Mouse (Mus musculus): Measurements from ENCODE around the gene Sap30. TPM values are rescaled to one million over a fixed set of nuclear protein-coding genes. Genes with fewer than 3 reads are reported as not detected.
"Not testable (repeated sequence)": the region's sequence is repeated elsewhere in the genome, so short reads cannot be mapped to it uniquely, and the experiment has no call there.

Sap30 gene
- 29.3 and 37.0 TPM in 2 replicates for polyA plus RNA-seq (2015; fragmentation: Nextera tagmentation; extraction: Ambion mirVana)

- ATAC-seq (ENCODE audit: low FRiP score, low read depth) = peak; percentile 96
- Histone ChIP-seq H3K27ac (replicated peaks) (peak within 1 kb of the TSS; percentile 94), H3K4me3 (peak within 1 kb of the TSS; percentile 85), H3K36me3 (0 out of 2 replicates have a peak, but pooled peaks cover 3% of the 10 kb centered on the region), H3K4me1 (replicated peaks) (peaks cover 9% of the 10 kb centered on the region), H3K4me2 (peak within 1 kb of the TSS; percentile 68), H3K9me3 (no peaks in the 10 kb centered on the region), H3K27me3 (no peaks in the 10 kb centered on the region), H3K9ac (peak within 1 kb of the TSS; percentile 79)
- under 1% methylated on average over 66 of the region's 66 CpGs for WGBS
These were observed at the start of gene Sap30 for GRCm38 (mm10) chr8:57487441-57488155. Gene Sap30 (minus strand): TSS chr8:57487860.

- H3K27me3 ChIP-seq = no peaks in the 10 kb centered on the region
- H3K36me3 ChIP-seq = no peaks in the 10 kb centered on the region
- no peak for ATAC-seq (ENCODE audit: low FRiP score, low read depth)
- no peak overlapping the region for H3K9ac ChIP-seq
- WGBS = 96% methylated on average over 6 of the region's 6 CpGs
- H3K4me3 ChIP-seq = no peak overlapping the region
- no peak overlapping the region for H3K27ac ChIP-seq (replicated peaks)
- H3K4me1 ChIP-seq (replicated peaks) = no peaks in the 10 kb centered on the region
- no peaks in the 10 kb centered on the region for H3K9me3 ChIP-seq
- H3K4me2 ChIP-seq = no peak overlapping the region
These were observed 48.5 kb upstream of the Sap30 start for GRCm38 (mm10) chr8:57536167-57536566.

- Histone ChIP-seq H3K4me2 (no peak overlapping the region), H3K27ac (replicated peaks) (no peak overlapping the region), H3K4me3 (no peak overlapping the region), H3K27me3 (no peaks in the 10 kb centered on the region), H3K9ac (no peak overlapping the region), H3K4me1 (replicated peaks) (no peaks in the 10 kb centered on the region), H3K9me3 (no peaks in the 10 kb centered on the region), H3K36me3 (no peaks in the 10 kb centered on the region)
- WGBS = 79% methylated on average over 4 of the region's 4 CpGs
- no peak for ATAC-seq (ENCODE audit: low FRiP score, low read depth)
These were observed 46.8 kb upstream of the Sap30 start for GRCm38 (mm10) chr8:57534495-57534894.

GRCm38 (mm10) chr8:57533106-57533505, 45.4 kb upstream of the Sap30 start:
- Histone ChIP-seq H3K4me1 (replicated peaks) (no peaks in the 10 kb centered on the region), H3K4me2 (no peak overlapping the region), H3K4me3 (no peak overlapping the region), H3K27me3 (no peaks in the 10 kb centered on the region), H3K9me3 (no peaks in the 10 kb centered on the region), H3K9ac (no peak overlapping the region), H3K36me3 (no peaks in the 10 kb centered on the region), H3K27ac (replicated peaks) (no peak overlapping the region)
- WGBS = 93% methylated on average over 4 of the region's 4 CpGs
- no peak for ATAC-seq (ENCODE audit: low FRiP score, low read depth)

- no peak overlapping the region for H3K27ac ChIP-seq (replicated peaks)
- H3K36me3 ChIP-seq = no peaks in the 10 kb centered on the region
- H3K4me3 ChIP-seq = no peak overlapping the region
- H3K27me3 ChIP-seq = no peaks in the 10 kb centered on the region
- 0 out of 2 replicates have a peak, but pooled peaks have one; percentile 35 for ATAC-seq (ENCODE audit: low FRiP score, low read depth)
- H3K9ac ChIP-seq = no peak overlapping the region
- H3K9me3 ChIP-seq = no peaks in the 10 kb centered on the region
- H3K4me1 ChIP-seq (replicated peaks) = no peaks in the 10 kb centered on the region
- H3K4me2 ChIP-seq = no peak overlapping the region
- WGBS = 58% methylated on average over 2 of the region's 2 CpGs
These were observed 44.6 kb upstream of the Sap30 start for GRCm38 (mm10) chr8:57532223-57532622.

GRCm38 (mm10) chr8:57530666-57531349, 43.1 kb upstream of the Sap30 start:
- no peak overlapping the region for H3K9ac ChIP-seq
- peak; percentile 46; the same call in 1 of the 2 replicates for ATAC-seq (ENCODE audit: low FRiP score, low read depth)
- no peak overlapping the region for H3K4me3 ChIP-seq
- no peaks in the 10 kb centered on the region for H3K4me1 ChIP-seq (replicated peaks)
- H3K27ac ChIP-seq (replicated peaks) = no peak overlapping the region
- WGBS = 32% methylated on average over 15 of the region's 15 CpGs
- no peaks in the 10 kb centered on the region for H3K36me3 ChIP-seq
- no peaks in the 10 kb centered on the region for H3K27me3 ChIP-seq
- no peaks in the 10 kb centered on the region for H3K9me3 ChIP-seq
- peak overlapping the region; percentile 27; the same call in 1 of the 2 replicates for H3K4me2 ChIP-seq

- ATAC-seq (ENCODE audit: low FRiP score, low read depth) = peak; percentile 16; the same call in 1 of the 2 replicates
- H3K27me3 ChIP-seq = no peaks in the 10 kb centered on the region
- H3K4me2 ChIP-seq = no peak overlapping the region
- H3K27ac ChIP-seq (replicated peaks) = no peak overlapping the region
- H3K36me3 ChIP-seq = no peaks in the 10 kb centered on the region
- WGBS = 89% methylated on average over 13 of the region's 13 CpGs
- H3K4me3 ChIP-seq = no peak overlapping the region
- no peaks in the 10 kb centered on the region for H3K9me3 ChIP-seq
- H3K4me1 ChIP-seq (replicated peaks) = no peaks in the 10 kb centered on the region
- H3K9ac ChIP-seq = no peak overlapping the region
These were observed 42.6 kb upstream of the Sap30 start for GRCm38 (mm10) chr8:57530238-57530637.

GRCm38 (mm10) chr8:57528036-57528435, 40.4 kb upstream of the Sap30 start:
- Histone ChIP-seq H3K4me1 (replicated peaks) (no peaks in the 10 kb centered on the region), H3K27ac (replicated peaks) (no peak overlapping the region), H3K27me3 (no peaks in the 10 kb centered on the region), H3K4me3 (no peak overlapping the region), H3K9ac (no peak overlapping the region), H3K9me3 (no peaks in the 10 kb centered on the region), H3K36me3 (no peaks in the 10 kb centered on the region), H3K4me2 (no peak overlapping the region)
- 100% methylated on average over 1 of the region's 1 CpGs for WGBS
- no peak for ATAC-seq (ENCODE audit: low FRiP score, low read depth)

GRCm38 (mm10) chr8:57520186-57520786, 32.6 kb upstream of the Sap30 start:
- 88% methylated on average over 12 of the region's 12 CpGs for WGBS
- H3K9ac ChIP-seq = no peak overlapping the region
- no peaks in the 10 kb centered on the region for H3K9me3 ChIP-seq
- no peaks in the 10 kb centered on the region for H3K27me3 ChIP-seq
- no peak overlapping the region for H3K27ac ChIP-seq (replicated peaks)
- ATAC-seq (ENCODE audit: low FRiP score, low read depth) = no peak
- no peaks in the 10 kb centered on the region for H3K4me1 ChIP-seq (replicated peaks)
- no peak overlapping the region for H3K4me2 ChIP-seq
- no peaks in the 10 kb centered on the region for H3K36me3 ChIP-seq
- H3K4me3 ChIP-seq = no peak overlapping the region

- Histone ChIP-seq H3K9me3 (no peaks in the 10 kb centered on the region), H3K4me3 (no peak overlapping the region), H3K9ac (no peak overlapping the region), H3K4me2 (no peak overlapping the region), H3K36me3 (no peaks in the 10 kb centered on the region), H3K27ac (replicated peaks) (no peak overlapping the region), H3K4me1 (replicated peaks) (no peaks in the 10 kb centered on the region), H3K27me3 (no peaks in the 10 kb centered on the region)
- 92% methylated on average over 3 of the region's 3 CpGs for WGBS
- no peak for ATAC-seq (ENCODE audit: low FRiP score, low read depth)
These were observed 30.1 kb upstream of the Sap30 start for GRCm38 (mm10) chr8:57517723-57518122.

- not testable (repeated sequence) for H3K9ac ChIP-seq; H3K4me2 ChIP-seq; H3K9me3 ChIP-seq; H3K27ac ChIP-seq (replicated peaks); H3K4me1 ChIP-seq (replicated peaks); H3K36me3 ChIP-seq; ATAC-seq (ENCODE audit: low FRiP score, low read depth); H3K4me3 ChIP-seq; H3K27me3 ChIP-seq
- WGBS = 95% methylated on average over 5 of the region's 5 CpGs
These were observed 29.0 kb upstream of the Sap30 start for GRCm38 (mm10) chr8:57516685-57517084.

GRCm38 (mm10) chr8:57513178-57513661, 25.6 kb upstream of the Sap30 start:
- peak overlapping the region; percentile 97 for H3K4me3 ChIP-seq
- ATAC-seq (ENCODE audit: low FRiP score, low read depth) = not testable (repeated sequence)
- WGBS = 28% methylated on average over 10 of the region's 10 CpGs

More at GRCm38 (mm10) chr8:57513178-57513661, 25.6 kb upstream of the Sap30 start:
- H3K9me3 ChIP-seq; H3K27me3 ChIP-seq; H3K4me1 ChIP-seq (replicated peaks); H3K9ac ChIP-seq; H3K27ac ChIP-seq (replicated peaks); H3K36me3 ChIP-seq: not testable (repeated sequence)
- H3K4me2 ChIP-seq = peak overlapping the region; percentile 70

All from hindbrain, embryonic 15.5 days (tissue).